Mouse (Mus musculus): Measurements from ENCODE around the gene Hnrnpa1. TPM values are rescaled to one million over a fixed set of nuclear protein-coding genes. Genes with fewer than 3 reads are reported as not detected.
"Not testable (repeated sequence)": the region's sequence is repeated elsewhere in the genome, so short reads cannot be mapped to it uniquely, and the experiment has no call there.

Gene Hnrnpa1
- polyA plus RNA-seq, 1 experiment from 2014 or later = 1,392 TPM

DNA sequence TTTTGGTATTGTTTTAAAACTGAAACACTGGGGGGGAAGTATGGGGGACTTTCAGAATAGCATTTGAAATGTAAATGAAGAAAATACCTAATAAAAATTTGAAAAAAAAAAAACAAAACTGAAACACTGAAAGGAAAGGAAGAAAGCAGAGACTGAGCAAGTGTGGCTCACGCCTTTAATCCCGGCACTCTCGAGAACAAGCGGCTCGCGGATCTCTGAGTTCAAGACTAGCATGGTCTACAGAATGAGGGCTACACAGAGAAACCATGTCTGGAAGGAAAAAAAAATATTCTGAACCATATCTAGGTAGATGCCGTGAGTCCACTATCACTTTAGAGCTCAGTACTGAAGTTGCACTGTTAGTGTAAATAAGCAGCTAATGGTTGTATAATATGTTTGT, 2.9 kb upstream of the Hnrnpa1 start:
- H3K36me3 ChIP-seq (ENCODE audit: control insufficient read depth, insufficient read depth, low read length) = peaks cover 2% of the 10 kb centered on the region
- WGBS = 93% methylated on average over 7 of the region's 7 CpGs

DNA sequence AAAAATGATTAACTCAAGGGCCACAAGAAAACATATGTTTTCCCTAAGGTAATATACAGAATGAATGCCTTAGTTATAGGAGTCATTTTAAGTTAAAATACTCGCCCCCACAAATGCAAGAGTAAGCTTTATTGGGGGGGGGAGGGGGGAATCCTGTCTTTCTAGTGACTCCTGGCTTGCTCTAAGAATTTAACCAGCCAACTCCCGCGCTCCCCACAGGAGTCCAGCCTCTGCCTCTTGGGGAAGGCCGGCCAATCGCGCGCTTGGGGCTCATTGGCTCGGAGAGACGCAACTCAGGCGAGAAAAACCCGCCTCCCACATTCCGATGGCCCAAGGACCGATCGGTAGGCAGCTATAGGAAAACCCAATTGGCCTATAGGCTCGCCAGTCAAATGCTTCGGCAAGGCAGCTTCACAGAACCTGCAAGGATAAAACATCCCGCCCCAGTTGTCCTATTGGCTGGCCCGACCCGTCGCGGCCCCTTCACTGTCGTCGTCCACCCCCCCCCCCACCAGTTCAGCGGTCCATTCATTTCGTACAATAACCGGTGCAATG, 1.0 kb upstream of the Hnrnpa1 start:
- Histone ChIP-seq H3K4me1 (ENCODE audit: control insufficient read depth, insufficient read depth, low read length) (peaks cover 19% of the 10 kb centered on the region), H3K4me2 (ENCODE audit: low read depth) (peak overlapping the region; percentile 44), H3K9me3 (ENCODE audit: control insufficient read depth, low read length) (no peaks in the 10 kb centered on the region), H3K27me3 (ENCODE audit: control insufficient read depth, insufficient read depth, low read length) (no peaks in the 10 kb centered on the region), H3K36me3 (ENCODE audit: control insufficient read depth, insufficient read depth, low read length) (peaks cover 9% of the 10 kb centered on the region), H3K27ac (ENCODE audit: low read depth, low read length) (peak overlapping the region; percentile 90), H3K9ac (ENCODE audit: low read length) (peak overlapping the region; percentile 86), H3K4me3 (ENCODE audit: low read depth, low read length) (peak overlapping the region; percentile 66)
- WGBS = under 1% methylated on average over 26 of the region's 26 CpGs
- DNase-seq (ENCODE audit: low spot score) (peak; percentile 95), ATAC-seq (ENCODE audit: insufficient read depth, low FRiP score, low TSS enrichment) (peak; percentile 90)

More for the DNA sequence above, 2.9 kb upstream of the Hnrnpa1 start:
- peaks cover 2% of the 10 kb centered on the region for H3K4me1 ChIP-seq (ENCODE audit: control insufficient read depth, insufficient read depth, low read length)
- no peaks in the 10 kb centered on the region for H3K9me3 ChIP-seq (ENCODE audit: control insufficient read depth, low read length)
- no peak for DNase-seq (ENCODE audit: low spot score)
- no peak overlapping the region for H3K4me3 ChIP-seq (ENCODE audit: low read depth, low read length)
- no peak overlapping the region for H3K27ac ChIP-seq (ENCODE audit: low read depth, low read length)
- no peaks in the 10 kb centered on the region for H3K27me3 ChIP-seq (ENCODE audit: control insufficient read depth, insufficient read depth, low read length)
- no peak overlapping the region for H3K9ac ChIP-seq (ENCODE audit: low read length)
- H3K4me2 ChIP-seq (ENCODE audit: low read depth) = no peak overlapping the region
- ATAC-seq (ENCODE audit: insufficient read depth, low FRiP score, low TSS enrichment) = no peak

DNA sequence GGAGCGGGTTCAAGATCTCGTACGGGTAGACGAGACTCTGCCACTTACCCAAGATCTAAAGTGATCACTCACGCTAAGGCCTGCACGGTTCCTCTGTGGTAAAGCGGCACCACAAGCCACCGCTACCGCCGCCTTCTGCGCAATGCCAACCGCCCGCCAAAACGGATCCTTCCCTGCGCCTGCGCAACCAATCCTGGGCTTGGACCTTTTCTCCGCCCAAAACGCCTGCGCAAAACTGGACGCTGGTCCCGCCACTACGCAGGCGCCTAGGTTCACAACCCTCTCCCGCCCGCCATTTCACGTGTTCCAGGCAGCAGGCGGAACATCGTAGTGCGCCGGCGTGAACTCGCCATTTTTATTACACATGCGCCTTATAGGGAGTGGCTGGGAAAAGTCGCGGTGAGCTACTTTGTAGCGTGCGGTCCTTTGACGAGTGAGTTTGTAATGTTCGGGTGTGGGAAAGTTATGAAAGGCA, 510 bp upstream of the Hnrnpa1 start, which contains the start of gene Cbx5:
Gene Cbx5 (minus strand): TSS at position 132 of the 475 bp plus-strand sequence.
- Histone ChIP-seq H3K9me3 (ENCODE audit: control insufficient read depth, low read length) (no peaks in the 10 kb centered on the region), H3K4me1 (ENCODE audit: control insufficient read depth, insufficient read depth, low read length) (peaks cover 19% of the 10 kb centered on the region), H3K27me3 (ENCODE audit: control insufficient read depth, insufficient read depth, low read length) (no peaks in the 10 kb centered on the region), H3K4me2 (ENCODE audit: low read depth) (peak within 1 kb of the TSS; percentile 82), H3K4me3 (ENCODE audit: low read depth, low read length) (peak within 1 kb of the TSS; percentile 66), H3K27ac (ENCODE audit: low read depth, low read length) (peak within 1 kb of the TSS; percentile 90), H3K9ac (ENCODE audit: low read length) (peak within 1 kb of the TSS; percentile 86), H3K36me3 (ENCODE audit: control insufficient read depth, insufficient read depth, low read length) (peaks cover 9% of the 10 kb centered on the region)
- WGBS = 0% methylated on average over 39 of the region's 39 CpGs
- DNase-seq (ENCODE audit: low spot score) = peak; percentile 97
- ATAC-seq (ENCODE audit: insufficient read depth, low FRiP score, low TSS enrichment) = peak; percentile 88

DNA sequence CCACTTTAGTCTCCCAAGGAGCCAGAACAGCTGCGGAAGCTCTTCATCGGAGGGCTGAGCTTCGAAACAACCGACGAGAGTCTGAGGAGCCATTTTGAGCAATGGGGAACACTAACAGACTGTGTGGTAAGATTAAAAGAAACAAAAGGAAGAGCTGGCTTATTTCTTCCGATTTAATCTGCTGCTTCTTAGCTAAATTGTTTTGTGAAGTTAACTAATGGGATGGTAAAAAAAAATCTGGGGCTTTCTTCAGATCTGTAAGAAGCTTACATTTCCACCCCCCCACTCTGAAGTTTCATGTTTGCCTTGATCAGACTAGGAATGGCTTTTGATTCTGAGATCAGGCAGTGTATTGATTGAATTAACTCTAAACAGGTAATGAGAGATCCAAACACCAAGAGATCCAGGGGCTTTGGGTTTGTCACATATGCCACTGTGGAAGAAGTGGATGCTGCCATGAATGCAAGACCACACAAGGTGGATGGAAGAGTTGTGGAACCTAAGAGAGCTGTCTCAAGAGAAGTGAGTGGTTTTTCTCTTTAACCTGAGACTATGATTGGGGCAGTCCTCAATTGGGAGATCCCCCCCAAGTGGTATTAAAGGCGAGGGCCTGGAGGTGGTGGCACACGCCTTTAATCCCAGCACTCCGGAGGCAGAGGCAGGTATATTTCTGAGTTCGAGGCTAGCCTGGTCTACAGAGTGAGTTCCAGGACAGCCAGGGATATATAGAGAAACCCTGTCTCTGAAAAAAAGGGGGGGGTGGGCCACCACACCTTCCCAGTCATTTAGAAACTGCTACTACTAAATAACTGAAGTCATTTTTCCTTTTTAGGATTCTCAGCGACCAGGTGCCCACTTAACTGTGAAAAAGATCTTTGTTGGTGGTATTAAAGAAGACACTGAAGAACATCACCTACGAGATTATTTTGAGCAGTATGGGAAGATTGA, 1.1 kb downstream of the Hnrnpa1 start:
- Histone ChIP-seq H3K36me3 (ENCODE audit: control insufficient read depth, insufficient read depth, low read length) (peaks cover 13% of the 10 kb centered on the region), H3K4me1 (ENCODE audit: control insufficient read depth, insufficient read depth, low read length) (peaks cover 19% of the 10 kb centered on the region), H3K9ac (ENCODE audit: low read length) (peak overlapping the region; percentile 86), H3K4me2 (ENCODE audit: low read depth) (peak overlapping the region; percentile 82), H3K27ac (ENCODE audit: low read depth, low read length) (peak overlapping the region; percentile 90), H3K4me3 (ENCODE audit: low read depth, low read length) (peak overlapping the region; percentile 66)
- ATAC-seq (ENCODE audit: insufficient read depth, low FRiP score, low TSS enrichment); H3K27me3 ChIP-seq (ENCODE audit: control insufficient read depth, insufficient read depth, low read length); H3K9me3 ChIP-seq (ENCODE audit: control insufficient read depth, low read length); DNase-seq (ENCODE audit: low spot score): not testable (repeated sequence)
- 14% methylated on average over 12 of the region's 12 CpGs for WGBS

DNA sequence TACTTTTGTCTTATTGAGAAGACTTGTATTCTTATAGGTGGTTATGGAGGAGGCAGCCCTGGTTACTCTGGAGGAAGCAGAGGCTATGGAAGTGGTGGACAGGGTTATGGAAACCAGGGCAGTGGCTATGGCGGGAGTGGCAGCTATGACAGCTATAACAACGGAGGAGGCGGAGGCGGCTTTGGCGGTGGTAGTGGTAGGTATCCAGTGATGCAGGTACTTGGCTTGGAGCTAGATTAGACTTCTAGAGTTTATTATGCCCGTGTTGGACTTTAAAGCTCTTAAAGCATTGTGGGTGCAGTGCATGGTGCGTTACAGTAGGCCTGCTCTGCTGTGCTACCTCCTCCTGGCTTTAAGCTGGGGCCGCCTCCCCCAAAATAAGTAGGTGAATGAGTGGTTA, 2.7 kb downstream of the Hnrnpa1 start:
- Histone ChIP-seq H3K36me3 (ENCODE audit: control insufficient read depth, insufficient read depth, low read length) (peaks cover 24% of the 10 kb centered on the region), H3K4me3 (ENCODE audit: low read depth, low read length) (peak overlapping the region; percentile 66), H3K9ac (ENCODE audit: low read length) (peak overlapping the region; percentile 29), H3K4me2 (ENCODE audit: low read depth) (peak overlapping the region; percentile 82), H3K4me1 (ENCODE audit: control insufficient read depth, insufficient read depth, low read length) (peaks cover 19% of the 10 kb centered on the region), H3K27me3 (ENCODE audit: control insufficient read depth, insufficient read depth, low read length) (no peaks in the 10 kb centered on the region), H3K27ac (ENCODE audit: low read depth, low read length) (no peak overlapping the region), H3K9me3 (ENCODE audit: control insufficient read depth, low read length) (no peaks in the 10 kb centered on the region)
- ATAC-seq (ENCODE audit: insufficient read depth, low FRiP score, low TSS enrichment) = no peak
- 74% methylated on average over 8 of the region's 8 CpGs for WGBS
- no peak for DNase-seq (ENCODE audit: low spot score)

DNA sequence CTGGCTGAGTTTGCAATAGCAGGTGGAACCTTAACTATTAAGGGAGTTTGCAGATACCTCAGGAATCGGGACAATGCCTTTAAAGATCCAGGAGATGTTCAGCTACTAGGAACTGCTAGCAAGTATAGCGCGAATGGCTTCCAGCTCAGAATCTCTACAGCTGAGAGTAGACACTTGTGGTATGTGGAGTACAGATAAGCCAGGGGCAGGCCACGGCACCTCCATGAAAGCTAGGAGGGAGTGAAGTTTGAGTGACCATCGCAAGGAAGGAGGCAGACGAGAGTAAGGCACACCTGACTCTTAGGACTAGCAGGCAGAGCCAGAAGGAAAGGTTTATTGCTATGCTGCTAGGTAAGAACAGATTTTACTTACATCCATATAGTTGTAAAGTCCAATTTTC, 5.4 kb downstream of the Hnrnpa1 start:
- Histone ChIP-seq H3K4me1 (ENCODE audit: control insufficient read depth, insufficient read depth, low read length) (peaks cover 19% of the 10 kb centered on the region), H3K27me3 (ENCODE audit: control insufficient read depth, insufficient read depth, low read length) (no peaks in the 10 kb centered on the region), H3K9ac (ENCODE audit: low read length) (no peak overlapping the region), H3K9me3 (ENCODE audit: control insufficient read depth, low read length) (no peaks in the 10 kb centered on the region), H3K36me3 (ENCODE audit: control insufficient read depth, insufficient read depth, low read length) (peaks cover 29% of the 10 kb centered on the region), H3K4me3 (ENCODE audit: low read depth, low read length) (no peak overlapping the region), H3K4me2 (ENCODE audit: low read depth) (no peak overlapping the region), H3K27ac (ENCODE audit: low read depth, low read length) (no peak overlapping the region)
- WGBS = 79% methylated on average over 6 of the region's 6 CpGs
- no peak for DNase-seq (ENCODE audit: low spot score)
- ATAC-seq (ENCODE audit: insufficient read depth, low FRiP score, low TSS enrichment) = no peak

DNA sequence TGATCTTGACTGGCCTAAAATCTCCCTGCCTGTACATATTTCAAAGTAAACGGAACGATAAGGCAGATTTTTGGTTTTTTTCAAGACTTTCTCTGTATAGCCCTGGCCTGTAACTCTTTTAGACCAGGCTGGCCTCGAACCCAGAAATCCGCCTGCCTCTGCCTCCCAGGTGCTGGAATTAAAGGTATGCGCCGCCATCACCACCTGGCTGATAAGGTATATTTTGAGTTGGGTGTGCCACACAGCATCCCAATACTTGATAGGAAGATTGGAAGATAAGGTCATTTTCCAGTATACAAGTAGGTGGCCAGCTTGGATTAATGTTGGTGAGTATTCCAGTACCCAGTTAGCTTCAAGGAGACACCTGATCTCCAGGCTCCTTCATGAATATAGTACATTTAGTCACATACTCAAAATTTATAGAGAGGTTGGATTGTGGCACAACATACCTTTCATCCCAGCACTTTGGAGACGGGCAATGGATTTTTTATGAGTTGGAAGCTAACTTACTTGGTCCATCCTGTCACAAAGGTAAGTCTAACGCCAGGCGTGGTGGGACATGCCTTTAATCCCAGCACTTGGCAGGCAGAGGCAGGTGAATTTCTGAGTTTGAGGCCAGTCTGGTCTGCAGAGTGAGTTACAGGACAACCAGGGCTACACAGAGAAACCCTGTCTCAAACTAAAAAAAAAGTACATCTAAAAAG, 7.0 kb downstream of the Hnrnpa1 start:
- Histone ChIP-seq H3K4me2 (ENCODE audit: low read depth) (no peak overlapping the region), H3K4me1 (ENCODE audit: control insufficient read depth, insufficient read depth, low read length) (peaks cover 18% of the 10 kb centered on the region), H3K4me3 (ENCODE audit: low read depth, low read length) (no peak overlapping the region), H3K9ac (ENCODE audit: low read length) (no peak overlapping the region), H3K36me3 (ENCODE audit: control insufficient read depth, insufficient read depth, low read length) (peaks cover 29% of the 10 kb centered on the region), H3K27me3 (ENCODE audit: control insufficient read depth, insufficient read depth, low read length) (no peaks in the 10 kb centered on the region), H3K9me3 (ENCODE audit: control insufficient read depth, low read length) (no peaks in the 10 kb centered on the region), H3K27ac (ENCODE audit: low read depth, low read length) (no peak overlapping the region)
- DNase-seq (ENCODE audit: low spot score) = no peak
- no peak for ATAC-seq (ENCODE audit: insufficient read depth, low FRiP score, low TSS enrichment)
- WGBS = 91% methylated on average over 9 of the region's 9 CpGs

DNA sequence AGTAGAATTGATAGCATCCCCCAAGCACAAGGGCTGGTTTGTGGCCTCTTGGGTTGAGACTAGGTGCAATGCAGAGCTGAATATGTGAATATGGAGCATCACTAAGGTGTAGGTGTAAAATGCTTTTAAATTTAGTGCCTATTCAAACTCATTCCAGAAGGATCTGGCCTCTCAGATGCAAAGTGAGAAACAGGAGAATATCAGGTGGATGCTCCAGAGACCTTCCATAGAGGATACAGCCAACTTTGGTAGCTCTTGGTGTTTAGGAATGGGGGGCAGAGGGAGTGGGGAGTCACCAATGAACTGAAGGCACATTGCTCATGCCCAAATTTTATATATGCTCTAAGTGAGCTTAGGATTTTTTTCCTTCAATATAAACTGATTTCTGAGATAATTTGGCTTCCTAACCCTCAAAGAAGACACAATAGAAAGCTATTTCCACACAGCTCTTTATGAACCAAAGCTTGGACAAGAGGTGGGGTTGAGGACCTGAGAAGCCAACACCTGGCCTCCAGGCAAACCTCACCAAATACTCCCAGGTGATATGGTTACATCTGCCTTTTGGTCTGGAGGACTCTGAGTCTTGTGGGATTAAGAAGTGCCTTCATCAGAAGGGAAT, 7.7 kb downstream of the Hnrnpa1 start:
- Histone ChIP-seq H3K4me3 (ENCODE audit: low read depth, low read length) (no peak overlapping the region), H3K27me3 (ENCODE audit: control insufficient read depth, insufficient read depth, low read length) (no peaks in the 10 kb centered on the region), H3K4me2 (ENCODE audit: low read depth) (no peak overlapping the region), H3K27ac (ENCODE audit: low read depth, low read length) (no peak overlapping the region), H3K9ac (ENCODE audit: low read length) (no peak overlapping the region), H3K9me3 (ENCODE audit: control insufficient read depth, low read length) (no peaks in the 10 kb centered on the region), H3K4me1 (ENCODE audit: control insufficient read depth, insufficient read depth, low read length) (peaks cover 11% of the 10 kb centered on the region), H3K36me3 (ENCODE audit: control insufficient read depth, insufficient read depth, low read length) (peaks cover 24% of the 10 kb centered on the region)
- ATAC-seq (ENCODE audit: insufficient read depth, low FRiP score, low TSS enrichment) (no peak), DNase-seq (ENCODE audit: low spot score) (no peak)

Measured in neural tube, embryonic 11.5 days (tissue).